Mouse (Mus musculus) forebrain, embryonic 13.5 days (tissue): ENCODE data around the gene Sept9. TPM values are rescaled to one million over a fixed set of nuclear protein-coding genes. Genes with fewer than 3 reads are reported as not detected.

Experiments
- ATAC-seq: fragments of 200-750 bp; cut with Nextera tagmentation; 2 replicates; pipeline ENCODE4 v1.8.0; 2017
- H3K27ac ChIP-seq: fragments of 300-500 bp; sonication (generic); 2 replicates; pipeline ENCODE4 v1.5.1; 2015; ENCODE audit warnings: inconsistent platforms, mild to moderate bottlenecking, moderate library complexity
- H3K27me3 ChIP-seq: fragments of 300-500 bp; sonication (generic); 2 replicates; pipeline ENCODE4 v1.6.1; 2015; ENCODE audit warnings: mild to moderate bottlenecking, inconsistent platforms
- H3K36me3 ChIP-seq: fragments of 300-500 bp; sonication (generic); 2 replicates; pipeline ENCODE4 v1.6.1; 2015; ENCODE audit warnings: mild to moderate bottlenecking, inconsistent platforms; ENCODE audit not compliant: poor library complexity, severe bottlenecking
- H3K4me1 ChIP-seq: fragments of 300-500 bp; sonication (generic); 2 replicates; pipeline ENCODE4 v1.6.1; 2015; ENCODE audit warnings: inconsistent platforms
- H3K4me2 ChIP-seq: fragments of 300-500 bp; sonication (generic); 2 replicates; pipeline ENCODE4 v1.6.1; 2015; ENCODE audit warnings: inconsistent platforms, mild to moderate bottlenecking, moderate library complexity
- H3K4me3 ChIP-seq: fragments of 300-500 bp; sonication (generic); 2 replicates; pipeline ENCODE4 v1.5.1; 2015; ENCODE audit warnings: mild to moderate bottlenecking, inconsistent platforms
- H3K9ac ChIP-seq: fragments of 300-500 bp; sonication (generic); 2 replicates; pipeline ENCODE4 v1.6.1; 2015; ENCODE audit warnings: mild to moderate bottlenecking, inconsistent platforms
- H3K9me3 ChIP-seq: fragments of 300-500 bp; sonication (generic); replicated peaks from 2 replicates; pipeline ENCODE4 v1.6.1; 2016; ENCODE audit warnings: inconsistent platforms
- WGBS: fragments of 180-500 bp; shearing (Covaris S2); methylation state at CpG from one replicate; pipeline ENCODE4 v1.1.7; 2015; 5-methylcytosine and 5-hydroxymethylcytosine counted together
- polyA plus RNA-seq: library from polyadenylated mRNA; unstranded; fragments of >200 nt; fragmentation: Nextera tagmentation; extraction: Ambion mirVana; gene quantifications from 2 replicates; pipeline ENCODE4 v1.2.1, GENCODE M21; 2015

Sept9 gene
- polyA plus RNA-seq, 1 experiment from 2014 or later = 142 TPM

DNA sequence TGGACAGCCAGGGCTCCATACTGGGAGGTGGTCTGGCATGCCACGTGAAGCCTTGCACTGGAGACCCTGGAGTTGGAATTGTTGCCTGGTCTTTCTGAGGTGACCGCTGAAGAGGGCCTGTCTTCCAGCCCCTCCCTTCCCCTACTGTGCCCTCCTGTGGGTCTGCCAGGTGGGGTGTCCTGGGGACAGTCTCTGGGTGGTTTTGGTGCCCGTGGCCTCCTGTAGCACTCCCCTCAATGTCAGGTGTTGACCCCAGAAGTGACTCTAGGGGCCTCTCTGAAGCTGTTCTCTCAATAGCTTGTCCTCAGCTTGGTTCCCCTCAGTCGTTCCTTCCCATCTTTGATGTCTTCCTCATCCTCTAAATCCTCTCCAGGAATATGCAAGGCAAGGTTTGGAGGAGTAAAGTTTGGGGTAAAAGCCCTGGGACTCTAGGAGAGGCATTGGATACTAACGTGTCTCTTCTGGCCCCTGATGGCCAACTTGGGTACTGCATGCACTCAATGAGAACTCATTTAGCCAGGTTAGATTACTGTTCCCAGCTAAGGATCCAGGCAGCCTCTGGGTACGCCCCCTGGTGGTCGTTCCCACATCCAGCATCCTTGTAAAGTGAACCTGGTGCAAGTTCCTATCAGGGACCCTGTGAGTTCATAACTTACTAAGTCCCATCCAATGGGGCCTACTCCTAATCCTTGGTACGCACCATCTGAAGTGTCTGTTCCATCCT lies 158.6 kb downstream of the Sept9 start:
- H3K27me3 ChIP-seq = no peaks in the 10 kb centered on the region
- no peaks in the 10 kb centered on the region for H3K4me1 ChIP-seq
- H3K36me3 ChIP-seq = peaks cover 95% of the 10 kb centered on the region
- peak; percentile 75 for ATAC-seq
- H3K4me3 ChIP-seq = no peak overlapping the region
- H3K27ac ChIP-seq = no peak overlapping the region
- no peak overlapping the region for H3K4me2 ChIP-seq
- no peaks in the 10 kb centered on the region for H3K9me3 ChIP-seq
- no peak overlapping the region; the same call in 1 of the 2 replicates for H3K9ac ChIP-seq
- 37% methylated on average over 8 of the region's 8 CpGs for WGBS

DNA sequence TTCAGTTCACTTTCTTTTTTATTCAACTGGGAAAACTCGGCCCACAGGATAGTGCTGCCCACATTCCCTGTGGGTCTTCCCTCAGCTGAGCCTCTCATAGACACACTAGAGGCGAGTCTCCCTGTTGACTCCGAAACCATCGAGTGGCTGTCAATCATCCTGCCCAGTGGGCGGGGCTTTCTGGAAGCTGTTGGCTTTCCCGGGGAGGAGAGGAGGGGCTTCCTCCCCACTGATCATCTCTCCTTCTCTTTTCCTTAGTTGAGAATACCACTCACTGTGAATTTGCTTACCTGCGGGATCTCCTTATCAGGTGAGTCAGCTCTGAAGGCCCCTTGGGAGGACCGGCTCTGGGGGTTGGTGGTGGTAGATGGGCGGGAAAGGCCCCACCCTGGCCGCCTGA lies 159.7 kb downstream of the Sept9 start:
- Histone ChIP-seq H3K4me1 (no peaks in the 10 kb centered on the region), H3K4me3 (no peak overlapping the region), H3K36me3 (peaks cover 88% of the 10 kb centered on the region), H3K9me3 (no peaks in the 10 kb centered on the region), H3K27me3 (no peaks in the 10 kb centered on the region), H3K9ac (no peak overlapping the region), H3K4me2 (no peak overlapping the region), H3K27ac (no peak overlapping the region)
- ATAC-seq = no peak
- WGBS = 81% methylated on average over 10 of the region's 10 CpGs

GRCm38 (mm10) chr11:117359870-117360269 lies 160.4 kb downstream of the Sept9 start:
- 71% methylated on average over 5 of the region's 5 CpGs for WGBS
- Histone ChIP-seq H3K4me1 (no peaks in the 10 kb centered on the region), H3K27ac (no peak overlapping the region), H3K4me3 (no peak overlapping the region), H3K4me2 (no peak overlapping the region), H3K27me3 (no peaks in the 10 kb centered on the region), H3K36me3 (peaks cover 81% of the 10 kb centered on the region), H3K9me3 (no peaks in the 10 kb centered on the region), H3K9ac (no peak overlapping the region)
- no peak for ATAC-seq

GRCm38 (mm10) chr11:117360561-117360960 lies 161.1 kb downstream of the Sept9 start:
- no peak for ATAC-seq
- Histone ChIP-seq H3K27ac (no peak overlapping the region), H3K27me3 (no peaks in the 10 kb centered on the region), H3K4me3 (no peak overlapping the region), H3K4me1 (no peaks in the 10 kb centered on the region), H3K9ac (no peak overlapping the region), H3K4me2 (no peak overlapping the region), H3K9me3 (no peaks in the 10 kb centered on the region), H3K36me3 (peaks cover 74% of the 10 kb centered on the region)
- WGBS = 80% methylated on average over 7 of the region's 7 CpGs

- Histone ChIP-seq H3K4me1 (no peaks in the 10 kb centered on the region), H3K27ac (no peak overlapping the region), H3K4me2 (no peak overlapping the region), H3K9ac (no peak overlapping the region), H3K36me3 (peaks cover 56% of the 10 kb centered on the region), H3K4me3 (no peak overlapping the region), H3K9me3 (no peaks in the 10 kb centered on the region), H3K27me3 (no peaks in the 10 kb centered on the region)
- no peak for ATAC-seq
- 85% methylated on average over 2 of the region's 2 CpGs for WGBS
These were observed 162.8 kb downstream of the Sept9 start for GRCm38 (mm10) chr11:117362307-117362706.

- Histone ChIP-seq H3K36me3 (peaks cover 45% of the 10 kb centered on the region), H3K9ac (no peak overlapping the region), H3K9me3 (no peaks in the 10 kb centered on the region), H3K4me1 (no peaks in the 10 kb centered on the region), H3K27me3 (no peaks in the 10 kb centered on the region), H3K4me2 (no peak overlapping the region), H3K4me3 (no peak overlapping the region), H3K27ac (no peak overlapping the region)
- WGBS = 68% methylated on average over 3 of the region's 3 CpGs
- no peak for ATAC-seq
These were observed 164.5 kb downstream of the Sept9 start for GRCm38 (mm10) chr11:117363918-117364317.

GRCm38 (mm10) chr11:117366426-117366825 lies 167.0 kb downstream of the Sept9 start:
- H3K27me3 ChIP-seq = no peaks in the 10 kb centered on the region
- no peak overlapping the region for H3K4me2 ChIP-seq
- no peak overlapping the region for H3K9ac ChIP-seq
- H3K4me3 ChIP-seq = no peak overlapping the region
- ATAC-seq = no peak
- peaks cover 20% of the 10 kb centered on the region for H3K36me3 ChIP-seq
- no peaks in the 10 kb centered on the region for H3K4me1 ChIP-seq
- 16% methylated on average over 3 of the region's 3 CpGs for WGBS
- no peaks in the 10 kb centered on the region for H3K9me3 ChIP-seq
- H3K27ac ChIP-seq = no peak overlapping the region

DNA sequence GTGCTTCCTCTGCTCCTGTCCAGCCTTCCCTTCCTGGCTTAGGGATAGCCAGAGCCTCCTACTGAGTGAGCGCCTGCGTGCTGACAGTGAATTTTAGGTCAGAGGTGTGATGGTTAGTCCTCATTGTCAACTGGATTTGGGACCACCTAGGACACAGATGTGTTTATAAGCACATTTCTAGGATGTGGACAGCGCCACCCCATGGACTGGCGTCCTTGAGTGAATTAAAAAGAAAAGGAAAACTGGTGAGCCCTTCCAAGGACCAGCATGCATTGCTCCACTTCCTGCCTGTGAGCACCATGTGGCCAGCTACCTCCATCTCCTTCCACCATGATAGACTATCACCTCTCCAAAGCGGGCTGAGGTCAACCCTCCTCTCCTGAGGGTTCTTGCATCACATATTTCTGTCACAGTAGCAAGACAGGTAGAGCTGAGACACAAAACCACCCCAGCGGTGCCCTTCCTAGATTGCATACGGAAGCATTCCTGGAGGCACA lies 167.4 kb downstream of the Sept9 start:
- 84% methylated on average over 7 of the region's 7 CpGs for WGBS
- H3K4me3 ChIP-seq = no peak overlapping the region
- H3K9me3 ChIP-seq = no peaks in the 10 kb centered on the region
- H3K9ac ChIP-seq = no peak overlapping the region
- H3K36me3 ChIP-seq = peaks cover 15% of the 10 kb centered on the region
- no peaks in the 10 kb centered on the region for H3K27me3 ChIP-seq
- no peak overlapping the region for H3K27ac ChIP-seq
- H3K4me1 ChIP-seq = no peaks in the 10 kb centered on the region; the same call in 1 of the 2 replicates
- ATAC-seq = no peak
- no peak overlapping the region for H3K4me2 ChIP-seq

GRCm38 (mm10) chr11:117367937-117368336 lies 168.5 kb downstream of the Sept9 start:
- ATAC-seq = no peak
- no peaks in the 10 kb centered on the region for H3K27me3 ChIP-seq
- H3K4me2 ChIP-seq = no peak overlapping the region
- H3K4me1 ChIP-seq = peaks cover under 1% of the 10 kb centered on the region; the same call in 1 of the 2 replicates
- no peak overlapping the region for H3K27ac ChIP-seq
- H3K36me3 ChIP-seq = 0 out of 2 replicates have a peak, but pooled peaks cover 5% of the 10 kb centered on the region
- no peak overlapping the region for H3K9ac ChIP-seq
- no peak overlapping the region for H3K4me3 ChIP-seq
- WGBS = 92% methylated on average over 6 of the region's 6 CpGs
- H3K9me3 ChIP-seq = no peaks in the 10 kb centered on the region

DNA sequence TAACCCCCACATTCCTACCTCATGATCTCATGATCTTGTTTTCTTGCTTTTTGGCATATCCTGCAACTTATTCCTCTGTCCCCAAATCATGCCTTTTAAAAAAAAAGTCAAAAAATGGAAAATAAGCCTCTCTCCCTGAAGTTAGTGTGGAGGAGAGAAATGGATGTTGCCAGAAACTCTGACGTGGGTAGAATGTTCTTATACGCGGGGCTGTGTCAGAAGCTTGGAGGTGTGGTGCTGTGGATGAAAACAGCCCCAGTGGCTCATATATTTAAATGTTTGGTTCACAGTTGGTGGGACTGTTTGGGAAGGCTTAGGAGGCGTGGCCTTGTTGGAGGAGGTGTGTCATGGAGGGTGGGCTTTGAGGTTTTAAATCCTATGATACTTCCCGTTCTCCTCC lies 169.9 kb downstream of the Sept9 start:
- Histone ChIP-seq H3K9ac (no peak overlapping the region), H3K4me1 (peaks cover 5% of the 10 kb centered on the region; the same call in 1 of the 2 replicates), H3K4me2 (no peak overlapping the region), H3K27ac (no peak overlapping the region), H3K9me3 (no peaks in the 10 kb centered on the region), H3K36me3 (no peaks in the 10 kb centered on the region), H3K27me3 (no peaks in the 10 kb centered on the region), H3K4me3 (no peak overlapping the region)
- 85% methylated on average over 5 of the region's 5 CpGs for WGBS
- ATAC-seq = no peak

- H3K27ac ChIP-seq = no peak overlapping the region
- H3K9me3 ChIP-seq = no peaks in the 10 kb centered on the region
- no peaks in the 10 kb centered on the region for H3K36me3 ChIP-seq
- no peak overlapping the region for H3K9ac ChIP-seq
- no peak overlapping the region for H3K4me3 ChIP-seq
- H3K27me3 ChIP-seq = no peaks in the 10 kb centered on the region
- peaks cover 5% of the 10 kb centered on the region; the same call in 1 of the 2 replicates for H3K4me1 ChIP-seq
- ATAC-seq = no peak
- WGBS = 59% methylated on average over 5 of the region's 5 CpGs
- H3K4me2 ChIP-seq = no peak overlapping the region
These were observed 170.9 kb downstream of the Sept9 start for GRCm38 (mm10) chr11:117370262-117370850.

- Histone ChIP-seq H3K27me3 (no peaks in the 10 kb centered on the region), H3K4me1 (peaks cover 5% of the 10 kb centered on the region; the same call in 1 of the 2 replicates), H3K9me3 (no peaks in the 10 kb centered on the region), H3K4me3 (no peak overlapping the region), H3K9ac (no peak overlapping the region), H3K27ac (no peak overlapping the region), H3K4me2 (no peak overlapping the region), H3K36me3 (no peaks in the 10 kb centered on the region)
- 91% methylated on average over 10 of the region's 10 CpGs for WGBS
- ATAC-seq = no peak
These were observed 173.1 kb downstream of the Sept9 start for GRCm38 (mm10) chr11:117372537-117372936.
